Mouse (Mus musculus) small intestine, adult 10 weeks (tissue): ENCODE data around the gene Cldn34b1. TPM values are rescaled to one million over a fixed set of nuclear protein-coding genes. Genes with fewer than 3 reads are reported as not detected.

ENCODE experiments used
- polyA plus RNA-seq: library from polyadenylated mRNA; stranded (reverse); fragments of 350-450 nt; fragmentation: Illumina TruSeq; extraction: RNeasy Lipid Tissue Mini Kit (QIAGEN cat#74804); gene quantifications from one replicate; pipeline ENCODE4 v1.2.3, GENCODE M21; 2014; ENCODE audit warnings: low replicate concordance

Gene Cldn34b1
- not detected for polyA plus RNA-seq

DNA sequence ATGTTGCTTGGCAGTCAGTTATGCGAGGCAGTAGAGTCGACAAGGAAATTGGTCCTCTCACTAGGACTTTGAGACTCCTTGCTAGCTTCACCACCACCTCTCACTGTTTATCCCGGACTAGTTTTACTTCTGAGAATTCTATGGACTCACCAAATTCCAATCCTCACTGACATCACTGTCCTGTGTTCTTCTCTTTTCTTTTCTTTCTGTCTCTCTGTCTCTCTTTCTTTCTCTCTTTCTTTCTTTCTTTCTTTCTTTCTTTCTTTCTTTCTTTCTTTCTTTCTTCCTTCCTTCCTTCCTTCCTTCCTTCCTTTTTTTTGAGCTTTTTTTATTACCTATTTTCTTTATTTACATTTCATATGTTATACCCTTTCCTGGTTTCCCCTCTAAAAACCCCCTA, at the start of gene Cldn34b1:
TSS of gene Cldn34b1 (minus strand) at position 101 of the 400 bp plus-strand sequence.

DNA sequence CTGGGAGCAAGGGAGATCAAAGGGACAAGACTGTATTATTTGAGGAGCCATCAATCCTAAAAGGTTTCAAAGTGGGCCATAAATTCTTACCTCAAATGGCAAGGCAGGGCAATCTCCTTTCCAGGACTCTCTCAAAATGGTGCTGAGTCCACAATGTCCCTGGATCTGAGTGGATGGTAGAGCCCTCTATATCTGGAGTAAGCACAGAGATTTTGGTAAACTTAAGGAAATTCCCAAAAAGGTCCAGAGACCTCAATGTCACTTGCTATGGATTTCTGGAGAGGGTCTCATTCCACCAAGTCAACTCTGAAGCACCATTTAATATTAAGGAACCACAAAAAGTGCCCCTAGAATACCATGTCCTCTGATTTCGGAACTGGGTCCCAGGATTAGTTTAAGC, 45.8 kb upstream of the Cldn34b1 start, which contains the start of gene Magea6:
TSS of gene Magea6 (minus strand) at position 101 of the 400 bp plus-strand sequence.

Other genes with a start within 250 kb of the Cldn34b1 start
- gene Magea6, start 45.7 kb upstream of the Cldn34b1 start, polyA plus RNA-seq, result not detected
- not detected for gene Magea3, start 59.2 kb upstream of the Cldn34b1 start, polyA plus RNA-seq
- gene Magea8, start 105.6 kb upstream of the Cldn34b1 start, polyA plus RNA-seq, result not detected
- not detected for gene Magea5, start 172.9 kb upstream of the Cldn34b1 start, polyA plus RNA-seq
- gene Magea1, start 199.5 kb upstream of the Cldn34b1 start, polyA plus RNA-seq, result not detected
- gene Magea2, start 203.4 kb upstream of the Cldn34b1 start, polyA plus RNA-seq, result not detected
- gene Cldn34b2, start 238.1 kb upstream of the Cldn34b1 start, polyA plus RNA-seq, result not detected